Mouse (Mus musculus) small intestine, adult 2 months (tissue): ENCODE measurements around the gene Tlr2. TPM values are rescaled to one million over a fixed set of nuclear protein-coding genes. Genes with fewer than 3 reads are reported as not detected.
A peak's percentile ranks its signal among the peaks of the same experiment; 100 is the strongest.
"Not testable (repeated sequence)": the region's sequence is repeated elsewhere in the genome, so short reads cannot be mapped to it uniquely, and the experiment has no call there.

ENCODE experiments used
- H3K27ac ChIP-seq: fragments of 200-500 bp; 2 replicates; pipeline ENCODE4 v1.5.1; 2012; ENCODE audit warnings: low read depth, low read length, control low read depth, inconsistent platforms; ENCODE audit not compliant: insufficient read depth
- H3K27me3 ChIP-seq: fragments of 200-500 bp; 2 replicates; pipeline ENCODE4 v1.6.1; 2012; ENCODE audit warnings: mild to moderate bottlenecking, moderate library complexity, low read length, inconsistent platforms; ENCODE audit not compliant: control insufficient read depth, insufficient read depth
- H3K36me3 ChIP-seq: fragments of 200-500 bp; 2 replicates; pipeline ENCODE4 v1.6.1; 2012; ENCODE audit warnings: mild to moderate bottlenecking, low read length, control low read depth, inconsistent platforms; ENCODE audit not compliant: control insufficient read depth, insufficient read depth
- H3K4me1 ChIP-seq: fragments of 200-500 bp; 2 replicates; pipeline ENCODE4 v1.6.1; 2012; ENCODE audit warnings: low read length, inconsistent platforms, mixed read lengths; ENCODE audit not compliant: control insufficient read depth, insufficient read depth, insufficient read length
- H3K4me3 ChIP-seq: fragments of 200-500 bp; 2 replicates; pipeline ENCODE4 v1.5.1; 2012; ENCODE audit warnings: low read depth, mild to moderate bottlenecking, control low read depth, inconsistent platforms, low read length, moderate library complexity
- CTCF ChIP-seq: fragments of 200-500 bp; IDR thresholded peaks from 2 replicates; pipeline ENCODE4 v1.5.1; 2012; ENCODE audit warnings: low read depth, mild to moderate bottlenecking, control low read depth, inconsistent platforms, low read length, moderate library complexity, mixed read lengths; ENCODE audit not compliant: insufficient replicate concordance, insufficient read length; ENCODE audit errors: extremely low read depth
- POLR2A ChIP-seq: fragments of 200-500 bp; IDR thresholded peaks from 2 replicates; pipeline ENCODE4 v1.6.1; 2012; ENCODE audit warnings: low read depth, mild to moderate bottlenecking, control low read depth, inconsistent platforms, low read length, moderate library complexity
- WGBS: fragments of 180-500 bp; shearing (Covaris S2); methylation state at CpG from one replicate; pipeline ENCODE4 v1.1.7; 2018; 5-methylcytosine and 5-hydroxymethylcytosine counted together
- polyA plus RNA-seq: library from polyadenylated mRNA; depleted of rRNA; stranded (reverse); fragments of >200 nt; gene quantifications from 2 replicates; pipeline ENCODE4 v1.2.3, GENCODE M21; 2012; rRNA removed

Gene Tlr2
- polyA plus RNA-seq: 0.84 and 1.1 TPM in 2 replicates

DNA sequence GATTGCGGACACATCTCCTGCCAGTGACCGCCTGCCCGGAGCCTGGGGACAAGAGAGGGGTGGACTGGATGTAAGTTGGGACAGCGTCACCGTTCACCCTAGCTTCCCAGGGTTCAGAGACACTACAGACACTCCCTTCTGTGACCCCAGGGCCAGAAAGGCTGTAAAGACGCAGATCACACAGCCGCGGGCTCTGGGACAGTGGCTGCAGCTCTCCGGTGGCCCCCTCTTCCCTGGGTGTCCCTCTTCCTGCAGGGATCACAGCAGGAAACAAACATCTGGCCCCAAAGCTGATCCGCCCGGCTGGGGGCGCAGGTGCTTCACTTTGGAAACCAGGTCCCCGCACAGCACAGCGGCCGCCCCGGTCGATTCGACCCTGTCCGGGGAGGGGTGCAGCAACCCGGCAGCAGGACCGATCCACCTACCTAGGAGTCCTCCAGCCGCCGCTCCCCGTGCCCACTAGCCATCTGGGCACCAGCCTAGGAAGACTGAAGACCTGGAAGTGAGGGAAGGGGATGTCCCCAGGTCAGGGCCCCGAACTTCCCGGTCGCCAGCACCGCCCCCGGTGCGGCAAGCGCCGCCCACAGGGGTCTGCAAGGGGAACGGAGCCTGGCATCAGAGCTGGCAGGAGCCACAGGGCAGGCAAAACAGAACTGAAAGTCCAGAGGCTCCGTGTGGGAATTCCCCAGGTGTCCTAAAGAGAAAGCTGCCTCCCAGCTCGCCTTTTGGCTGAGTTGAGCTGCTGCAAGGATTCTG is at the start of gene Tlr2:
Tlr2 (minus strand) TSS at position 673 of the 756 bp plus-strand sequence.
- Histone ChIP-seq H3K27me3 (no peaks in the 10 kb centered on the region; the same call in 1 of the 2 replicates), H3K4me1 (peaks cover 6% of the 10 kb centered on the region), H3K4me3 (peak within 1 kb of the TSS; percentile 86), H3K36me3 (peaks cover 2% of the 10 kb centered on the region; the same call in 1 of the 2 replicates), H3K27ac (peak within 1 kb of the TSS; percentile 38)
- TF ChIP-seq CTCF (0 out of 2 replicates have a peak, but pooled peaks have one; percentile 20), POLR2A (no peak)
- under 1% methylated on average over 35 of the region's 35 CpGs for WGBS

- Histone ChIP-seq H3K27ac (no peak overlapping the region), H3K4me3 (no peak overlapping the region), H3K36me3 (no peaks in the 10 kb centered on the region), H3K27me3 (0 out of 2 replicates have a peak, but pooled peaks cover 4% of the 10 kb centered on the region), H3K4me1 (no peaks in the 10 kb centered on the region)
- WGBS: 50% methylated on average over 2 of the region's 2 CpGs
- no peak for TF ChIP-seq CTCF
- no peak for TF ChIP-seq POLR2A
Observed at GRCm38 (mm10) chr3:83885163-83885562, 43.6 kb upstream of the Tlr2 start.

DNA sequence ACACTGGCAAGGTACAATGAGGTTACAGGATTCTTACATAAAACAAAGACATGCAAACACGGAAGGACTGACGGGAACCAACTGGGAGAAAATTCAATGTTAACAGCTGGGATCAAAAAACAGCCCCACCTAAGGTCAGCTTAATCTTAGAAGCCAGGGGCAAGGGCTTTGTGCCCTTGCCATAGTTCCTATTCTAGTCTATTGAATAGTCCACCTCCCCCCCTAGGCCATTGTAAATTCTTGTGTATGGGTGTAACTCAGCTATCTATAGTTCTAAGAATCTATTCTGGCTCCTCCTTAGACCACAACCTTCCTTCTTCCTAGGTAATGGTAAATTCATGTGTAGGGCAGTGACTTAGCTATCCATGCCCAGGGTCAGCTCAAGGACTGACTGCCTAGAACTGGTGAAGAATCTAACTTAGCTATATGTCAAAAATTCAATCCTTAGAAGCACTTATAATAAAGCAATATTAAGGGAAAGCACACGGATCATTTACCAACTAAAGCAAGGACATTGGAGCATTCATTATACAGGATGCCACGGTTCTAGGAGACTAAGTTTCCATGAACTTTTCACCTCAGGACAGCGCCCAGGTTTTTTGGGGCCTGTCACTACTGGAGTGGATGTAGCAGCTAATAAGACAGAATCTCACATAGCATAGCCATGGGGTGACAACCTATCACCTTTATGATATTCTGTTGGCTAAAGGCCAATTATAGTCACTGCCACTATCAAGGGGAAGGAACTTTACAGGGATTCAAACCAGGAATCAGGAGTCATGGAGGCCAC is 37.9 kb upstream of the Tlr2 start:
- H3K4me3 ChIP-seq, H3K4me1 ChIP-seq, H3K27ac ChIP-seq, H3K27me3 ChIP-seq, H3K36me3 ChIP-seq: not testable (repeated sequence)
- 91% methylated on average over 5 of the region's 5 CpGs for WGBS

- Histone ChIP-seq H3K36me3 (no peaks in the 10 kb centered on the region), H3K4me1 (no peaks in the 10 kb centered on the region), H3K27ac (no peak overlapping the region), H3K27me3 (no peaks in the 10 kb centered on the region), H3K4me3 (no peak overlapping the region)
- 94% methylated on average over 4 of the region's 4 CpGs for WGBS
- TF ChIP-seq POLR2A (no peak), CTCF (no peak)
Observed at GRCm38 (mm10) chr3:83878801-83879200, 37.2 kb upstream of the Tlr2 start.

GRCm38 (mm10) chr3:83876299-83876698 is 34.7 kb upstream of the Tlr2 start:
- Histone ChIP-seq H3K27me3 (no peaks in the 10 kb centered on the region), H3K4me3 (no peak overlapping the region), H3K27ac (no peak overlapping the region), H3K36me3 (no peaks in the 10 kb centered on the region), H3K4me1 (no peaks in the 10 kb centered on the region)
- WGBS: 80% methylated on average over 4 of the region's 4 CpGs
- no peak for TF ChIP-seq POLR2A
- no peak for TF ChIP-seq CTCF

DNA sequence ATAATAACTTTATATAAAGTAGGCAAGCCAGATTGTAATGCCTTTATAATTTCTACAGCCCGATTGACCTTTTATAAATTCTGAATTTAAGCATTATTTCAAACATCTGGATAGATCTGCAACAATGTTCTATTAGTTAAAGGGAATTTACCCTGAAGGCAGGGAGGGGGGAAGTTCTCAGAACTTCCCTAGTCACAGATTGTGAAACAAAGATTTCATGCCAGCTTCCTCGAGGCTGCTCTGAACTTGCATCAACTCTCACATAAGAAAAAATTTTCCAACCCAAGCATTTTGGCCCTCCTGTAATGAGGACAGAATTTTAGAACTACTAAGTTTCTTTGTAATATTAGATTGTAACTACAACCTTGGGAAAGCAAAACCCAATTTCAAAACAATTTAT is 33.5 kb upstream of the Tlr2 start:
- not testable (repeated sequence) for H3K36me3 ChIP-seq

GRCm38 (mm10) chr3:83872853-83873252 is 31.3 kb upstream of the Tlr2 start:
- not testable (repeated sequence) for H3K4me1 ChIP-seq, H3K27me3 ChIP-seq, H3K27ac ChIP-seq, H3K36me3 ChIP-seq, H3K4me3 ChIP-seq
- 94% methylated on average over 2 of the region's 2 CpGs for WGBS

More for the DNA sequence above, 33.5 kb upstream of the Tlr2 start:
- not testable (repeated sequence) for H3K27ac ChIP-seq, H3K27me3 ChIP-seq, H3K4me1 ChIP-seq, H3K4me3 ChIP-seq
- 83% methylated on average over 2 of the region's 2 CpGs for WGBS

- H3K4me3 ChIP-seq, H3K27me3 ChIP-seq, H3K36me3 ChIP-seq, H3K4me1 ChIP-seq, H3K27ac ChIP-seq: not testable (repeated sequence)
- 98% methylated on average over 4 of the region's 4 CpGs for WGBS
Observed at GRCm38 (mm10) chr3:83871962-83872361, 30.4 kb upstream of the Tlr2 start.

GRCm38 (mm10) chr3:83871559-83871958 is 30.0 kb upstream of the Tlr2 start:
- 92% methylated on average over 7 of the region's 7 CpGs for whole genome bisulfite sequencing
- not testable (repeated sequence) for H3K27me3 ChIP-seq, H3K36me3 ChIP-seq, H3K4me1 ChIP-seq, H3K4me3 ChIP-seq, H3K27ac ChIP-seq
